Mouse (Mus musculus) heart, adult 2 months (tissue): ENCODE results near the gene Sap30.

Experiments
- CTCF ChIP-seq: fragments of 200-600 bp; IDR thresholded peaks from 2 replicates; pipeline ENCODE4 v1.8.1; 2022; ENCODE audit warnings: antibody characterized with exemption, mild to moderate bottlenecking, moderate library complexity
- EP300 ChIP-seq: fragments of 200-500 bp; IDR thresholded peaks from 2 replicates; pipeline ENCODE4 v1.6.1; 2011; ENCODE audit warnings: low read depth, low read length, control low read depth; ENCODE audit not compliant: insufficient read depth

- TF ChIP-seq CTCF (no peak), EP300 (no peak)
Measured at GRCm38 (mm10) chr8:57507556-57508063, 19.9 kb upstream of the Sap30 start.
